Mouse (Mus musculus): ENCODE measurements around the gene Slc4a11. TPM values are rescaled to one million over a fixed set of nuclear protein-coding genes. Genes with fewer than 3 reads are reported as not detected.
A peak's percentile ranks its signal among the peaks of the same experiment; 100 is the strongest.

Gene Slc4a11
- polyA plus RNA-seq, 1 experiment from 2014 or later, result 0.52 TPM

- ATAC-seq (ENCODE audit: insufficient number of reproducible peaks, insufficient read depth, low FRiP score, low read depth), result no peak
- H3K36me3 ChIP-seq (ENCODE audit: control insufficient read depth, insufficient read depth, low read length), result no peaks in the 10 kb centered on the region
- H3K4me2 ChIP-seq (replicated peaks; ENCODE audit: low read depth, low read length), result peak overlapping the region; percentile 100
- peaks cover 22% of the 10 kb centered on the region for H3K27me3 ChIP-seq (ENCODE audit: control insufficient read depth, insufficient read depth, low read length)
- H3K9me3 ChIP-seq (ENCODE audit: control insufficient read depth, low read depth, low read length), result no peaks in the 10 kb centered on the region
- H3K9ac ChIP-seq (replicated peaks; ENCODE audit: low read depth, low read length), result no peak overlapping the region
- H3K4me1 ChIP-seq (ENCODE audit: control insufficient read depth, insufficient read depth, low read length), result 0 out of 2 replicates have a peak, but pooled peaks cover 4% of the 10 kb centered on the region
- H3K27ac ChIP-seq (ENCODE audit: low read length), result no peak overlapping the region
- WGBS, result 2% methylated on average over 14 of the region's 14 CpGs
- peak overlapping the region; percentile 60 for H3K4me3 ChIP-seq (ENCODE audit: low read depth, low read length)
Observed at GRCm38 (mm10) chr2:130697821-130698266, 525 bp upstream of the Slc4a11 start.

- H3K27me3 ChIP-seq (ENCODE audit: control insufficient read depth, insufficient read depth, low read length), result peaks cover 22% of the 10 kb centered on the region
- H3K4me2 ChIP-seq (replicated peaks; ENCODE audit: low read depth, low read length), result peak overlapping the region; percentile 100
- under 1% methylated on average over 31 of the region's 31 CpGs for WGBS
- peak; percentile 15; the same call in 1 of the 2 replicates for ATAC-seq (ENCODE audit: insufficient number of reproducible peaks, insufficient read depth, low FRiP score, low read depth)
- no peaks in the 10 kb centered on the region for H3K9me3 ChIP-seq (ENCODE audit: control insufficient read depth, low read depth, low read length)
- peak overlapping the region; percentile 60 for H3K4me3 ChIP-seq (ENCODE audit: low read depth, low read length)
- no peaks in the 10 kb centered on the region for H3K36me3 ChIP-seq (ENCODE audit: control insufficient read depth, insufficient read depth, low read length)
- H3K4me1 ChIP-seq (ENCODE audit: control insufficient read depth, insufficient read depth, low read length), result 0 out of 2 replicates have a peak, but pooled peaks cover 4% of the 10 kb centered on the region
- H3K9ac ChIP-seq (replicated peaks; ENCODE audit: low read depth, low read length), result peak overlapping the region; percentile 29; the same call in 1 of the 2 replicates
- H3K27ac ChIP-seq (ENCODE audit: low read length), result no peak overlapping the region
Observed at GRCm38 (mm10) chr2:130696700-130697152, 593 bp downstream of the Slc4a11 start.

- ATAC-seq (ENCODE audit: insufficient number of reproducible peaks, insufficient read depth, low FRiP score, low read depth), result no peak
- H3K4me3 ChIP-seq (ENCODE audit: low read depth, low read length), result no peak overlapping the region
- peaks cover 20% of the 10 kb centered on the region for H3K27me3 ChIP-seq (ENCODE audit: control insufficient read depth, insufficient read depth, low read length)
- H3K27ac ChIP-seq (ENCODE audit: low read length), result no peak overlapping the region
- no peaks in the 10 kb centered on the region for H3K9me3 ChIP-seq (ENCODE audit: control insufficient read depth, low read depth, low read length)
- 36% methylated on average over 3 of the region's 3 CpGs for WGBS
- H3K36me3 ChIP-seq (ENCODE audit: control insufficient read depth, insufficient read depth, low read length), result no peaks in the 10 kb centered on the region
- H3K9ac ChIP-seq (replicated peaks; ENCODE audit: low read depth, low read length), result no peak overlapping the region
- 0 out of 2 replicates have a peak, but pooled peaks cover 4% of the 10 kb centered on the region for H3K4me1 ChIP-seq (ENCODE audit: control insufficient read depth, insufficient read depth, low read length)
- H3K4me2 ChIP-seq (replicated peaks; ENCODE audit: low read depth, low read length), result no peak overlapping the region
Observed at GRCm38 (mm10) chr2:130693563-130693962, 3.8 kb downstream of the Slc4a11 start.

- no peak overlapping the region for H3K27ac ChIP-seq (ENCODE audit: low read length)
- no peak overlapping the region for H3K9ac ChIP-seq (replicated peaks; ENCODE audit: low read depth, low read length)
Observed at GRCm38 (mm10) chr2:130689011-130689410, 8.3 kb downstream of the Slc4a11 start.

GRCm38 (mm10) chr2:130685426-130685825 is 11.9 kb downstream of the Slc4a11 start:
- no peak overlapping the region for H3K9ac ChIP-seq (replicated peaks; ENCODE audit: low read depth, low read length)
- peaks cover 18% of the 10 kb centered on the region for H3K36me3 ChIP-seq (ENCODE audit: control insufficient read depth, insufficient read depth, low read length)
- H3K4me3 ChIP-seq (ENCODE audit: low read depth, low read length), result no peak overlapping the region
- H3K27me3 ChIP-seq (ENCODE audit: control insufficient read depth, insufficient read depth, low read length), result no peaks in the 10 kb centered on the region
- no peak for ATAC-seq (ENCODE audit: insufficient number of reproducible peaks, insufficient read depth, low FRiP score, low read depth)
- no peak overlapping the region for H3K27ac ChIP-seq (ENCODE audit: low read length)
- no peak overlapping the region for H3K4me2 ChIP-seq (replicated peaks; ENCODE audit: low read depth, low read length)
- no peaks in the 10 kb centered on the region for H3K9me3 ChIP-seq (ENCODE audit: control insufficient read depth, low read depth, low read length)
- H3K4me1 ChIP-seq (ENCODE audit: control insufficient read depth, insufficient read depth, low read length), result no peaks in the 10 kb centered on the region
- 85% methylated on average over 9 of the region's 9 CpGs for WGBS

More at GRCm38 (mm10) chr2:130689011-130689410, 8.3 kb downstream of the Slc4a11 start:
- WGBS, result 81% methylated on average over 2 of the region's 2 CpGs
- H3K27me3 ChIP-seq (ENCODE audit: control insufficient read depth, insufficient read depth, low read length), result no peaks in the 10 kb centered on the region
- no peaks in the 10 kb centered on the region for H3K4me1 ChIP-seq (ENCODE audit: control insufficient read depth, insufficient read depth, low read length)
- no peak overlapping the region for H3K4me2 ChIP-seq (replicated peaks; ENCODE audit: low read depth, low read length)
- ATAC-seq (ENCODE audit: insufficient number of reproducible peaks, insufficient read depth, low FRiP score, low read depth), result no peak
- H3K36me3 ChIP-seq (ENCODE audit: control insufficient read depth, insufficient read depth, low read length), result peaks cover under 1% of the 10 kb centered on the region; the same call in 1 of the 2 replicates
- no peak overlapping the region for H3K4me3 ChIP-seq (ENCODE audit: low read depth, low read length)
- no peaks in the 10 kb centered on the region for H3K9me3 ChIP-seq (ENCODE audit: control insufficient read depth, low read depth, low read length)

- Histone ChIP-seq H3K27me3 (ENCODE audit: control insufficient read depth, insufficient read depth, low read length) (no peaks in the 10 kb centered on the region), H3K9ac (replicated peaks; ENCODE audit: low read depth, low read length) (no peak overlapping the region), H3K4me2 (replicated peaks; ENCODE audit: low read depth, low read length) (no peak overlapping the region), H3K4me3 (ENCODE audit: low read depth, low read length) (no peak overlapping the region), H3K4me1 (ENCODE audit: control insufficient read depth, insufficient read depth, low read length) (no peaks in the 10 kb centered on the region), H3K9me3 (ENCODE audit: control insufficient read depth, low read depth, low read length) (no peaks in the 10 kb centered on the region), H3K36me3 (ENCODE audit: control insufficient read depth, insufficient read depth, low read length) (peaks cover 55% of the 10 kb centered on the region), H3K27ac (ENCODE audit: low read length) (no peak overlapping the region)
- ATAC-seq (ENCODE audit: insufficient number of reproducible peaks, insufficient read depth, low FRiP score, low read depth), result no peak
- 82% methylated on average over 3 of the region's 3 CpGs for WGBS
Observed at GRCm38 (mm10) chr2:130681531-130681930, 15.8 kb downstream of the Slc4a11 start.

- H3K9me3 ChIP-seq (ENCODE audit: control insufficient read depth, low read depth, low read length), result no peaks in the 10 kb centered on the region
- H3K4me1 ChIP-seq (ENCODE audit: control insufficient read depth, insufficient read depth, low read length), result no peaks in the 10 kb centered on the region
- peaks cover 72% of the 10 kb centered on the region for H3K36me3 ChIP-seq (ENCODE audit: control insufficient read depth, insufficient read depth, low read length)
- H3K9ac ChIP-seq (replicated peaks; ENCODE audit: low read depth, low read length), result no peak overlapping the region
- 94% methylated on average over 6 of the region's 6 CpGs for WGBS
- H3K27ac ChIP-seq (ENCODE audit: low read length), result no peak overlapping the region
- no peak overlapping the region for H3K4me2 ChIP-seq (replicated peaks; ENCODE audit: low read depth, low read length)
- H3K4me3 ChIP-seq (ENCODE audit: low read depth, low read length), result no peak overlapping the region
- no peak for ATAC-seq (ENCODE audit: insufficient number of reproducible peaks, insufficient read depth, low FRiP score, low read depth)
- H3K27me3 ChIP-seq (ENCODE audit: control insufficient read depth, insufficient read depth, low read length), result no peaks in the 10 kb centered on the region
Observed at GRCm38 (mm10) chr2:130679899-130680298, 17.4 kb downstream of the Slc4a11 start.

- Histone ChIP-seq H3K36me3 (ENCODE audit: control insufficient read depth, insufficient read depth, low read length) (peaks cover 77% of the 10 kb centered on the region), H3K4me3 (ENCODE audit: low read depth, low read length) (no peak overlapping the region), H3K4me1 (ENCODE audit: control insufficient read depth, insufficient read depth, low read length) (no peaks in the 10 kb centered on the region), H3K27me3 (ENCODE audit: control insufficient read depth, insufficient read depth, low read length) (no peaks in the 10 kb centered on the region), H3K27ac (ENCODE audit: low read length) (no peak overlapping the region), H3K9ac (replicated peaks; ENCODE audit: low read depth, low read length) (no peak overlapping the region), H3K4me2 (replicated peaks; ENCODE audit: low read depth, low read length) (no peak overlapping the region), H3K9me3 (ENCODE audit: control insufficient read depth, low read depth, low read length) (no peaks in the 10 kb centered on the region)
- ATAC-seq (ENCODE audit: insufficient number of reproducible peaks, insufficient read depth, low FRiP score, low read depth), result no peak
- WGBS, result 92% methylated on average over 12 of the region's 12 CpGs
Observed at GRCm38 (mm10) chr2:130679154-130679553, 18.2 kb downstream of the Slc4a11 start.

GRCm38 (mm10) chr2:130677211-130677610 is 20.1 kb downstream of the Slc4a11 start:
- H3K4me3 ChIP-seq (ENCODE audit: low read depth, low read length), result no peak overlapping the region
- no peak overlapping the region for H3K4me2 ChIP-seq (replicated peaks; ENCODE audit: low read depth, low read length)
- no peaks in the 10 kb centered on the region for H3K9me3 ChIP-seq (ENCODE audit: control insufficient read depth, low read depth, low read length)
- H3K9ac ChIP-seq (replicated peaks; ENCODE audit: low read depth, low read length), result no peak overlapping the region
- H3K4me1 ChIP-seq (ENCODE audit: control insufficient read depth, insufficient read depth, low read length), result no peaks in the 10 kb centered on the region
- WGBS, result 84% methylated on average over 10 of the region's 10 CpGs
- ATAC-seq (ENCODE audit: insufficient number of reproducible peaks, insufficient read depth, low FRiP score, low read depth), result no peak
- H3K27ac ChIP-seq (ENCODE audit: low read length), result no peak overlapping the region
- peaks cover 74% of the 10 kb centered on the region for H3K36me3 ChIP-seq (ENCODE audit: control insufficient read depth, insufficient read depth, low read length)
- no peaks in the 10 kb centered on the region for H3K27me3 ChIP-seq (ENCODE audit: control insufficient read depth, insufficient read depth, low read length)
